10 mouse cellular contexts compared by ENCODE assay signal in genomic region chr11:79519878-79520291, GRCm38 (mm10). TPM values are rescaled to one million over a fixed set of nuclear protein-coding genes. Genes with fewer than 3 reads are reported as not detected.
DNase-seq lines count a peak whose midpoint lies in the region; ATAC-seq and TF ChIP-seq lines count a peak whose summit lies in the region.
"Had no signal": no experiment of that assay in that cellular context is flagged by ENCODE, and none has a peak within 500 bp of the region (broad histone marks: within the 10 kb centered on the region; RNA-seq: fewer than 3 reads in every experiment).

No protein-coding gene starts in this region.

- 74% methylated on average over 1 of the region's 1 CpGs for WGBS in forebrain, embryonic 16.5 days

- H3K27me3 ChIP-seq in forebrain, embryonic 16.5 days (replicated peaks; ENCODE audit: control insufficient read depth, insufficient read depth, low read length) = no peaks in the 10 kb centered on the region
- H3K27me3 ChIP-seq: neural tube, embryonic 12.5 days had no signal

- H3K9ac ChIP-seq in forebrain, embryonic 16.5 days (replicated peaks; ENCODE audit: low read depth, low read length) = no peak overlapping the region
- H3K9ac ChIP-seq: neural tube, embryonic 12.5 days had no signal

- no peak for TF ChIP-seq POLR2A in embryonic fibroblast, embryonic 13.5 days (IDR thresholded peaks at IDR 0.05; ENCODE audit: low read depth, low read length)

- DNase-seq in frontal cortex, adult 2 months (ENCODE audit: extremely low spot score in 1 of 2, low spot score in 1 of 2) = peak; percentile 76 to 80
- no peak for DNase-seq in frontal cortex, postnatal 25 days (ENCODE audit: low spot score in 2 of 2)
- DNase-seq in right cerebral cortex, adult 18-20 months = peak; percentile 48
- DNase-seq in right cerebral cortex, postnatal 25 days = no peak
- peak; percentile 64 to 65 for DNase-seq in natural killer cell, adult 2 months (ENCODE audit: low spot score in 2 of 2)
- DNase-seq in embryo, embryonic 9.5 days (ENCODE audit: extremely low spot score) = no peak

- H3K4me1 ChIP-seq in embryonic fibroblast, embryonic 13.5 days (ENCODE audit: control insufficient read depth, insufficient read depth, low read length) = peaks cover 6% of the 10 kb centered on the region
- no peaks in the 10 kb centered on the region for H3K4me1 ChIP-seq in forebrain, embryonic 16.5 days (replicated peaks; ENCODE audit: control insufficient read depth, insufficient read depth, low read length)
- H3K4me1 ChIP-seq: neural tube, embryonic 12.5 days had no signal

- no peaks in the 10 kb centered on the region for H3K36me3 ChIP-seq in forebrain, embryonic 16.5 days (ENCODE audit: control insufficient read depth, insufficient read depth)
- H3K36me3 ChIP-seq: neural tube, embryonic 12.5 days had no signal

- ATAC-seq in forebrain, embryonic 16.5 days = no peak

- no peak overlapping the region for H3K4me3 ChIP-seq in embryonic fibroblast, embryonic 13.5 days (ENCODE audit: insufficient read depth, low read length)
- no peak overlapping the region for H3K4me3 ChIP-seq in forebrain, embryonic 16.5 days (replicated peaks; ENCODE audit: low read length)
- H3K4me3 ChIP-seq: neural tube, embryonic 12.5 days had no signal

- H3K4me2 ChIP-seq in forebrain, embryonic 16.5 days (ENCODE audit: low read length) = no peak overlapping the region
- H3K4me2 ChIP-seq: neural tube, embryonic 12.5 days had no signal

- H3K9me3 ChIP-seq in forebrain, embryonic 16.5 days (ENCODE audit: control insufficient read depth, low read length) = no peaks in the 10 kb centered on the region
- H3K9me3 ChIP-seq: neural tube, embryonic 12.5 days had no signal

- TF ChIP-seq CTCF in embryonic fibroblast, embryonic 13.5 days (IDR thresholded peaks at IDR 0.05; ENCODE audit: borderline replicate concordance, insufficient read depth, low read length) = no peak

- H3K27ac ChIP-seq in embryonic fibroblast, embryonic 13.5 days (ENCODE audit: insufficient read depth, low read length) = peak overlapping the region; percentile 87
- H3K27ac ChIP-seq in forebrain, embryonic 16.5 days (ENCODE audit: low read length) = no peak overlapping the region
- H3K27ac ChIP-seq: neural tube, embryonic 12.5 days had no signal

RNA-seq across cellular contexts. Expression of gene Evi2b, which starts 3.7 kb away (rescaled TPM):
- polyA plus RNA-seq in frontal cortex, adult 2 months (2012; rRNA removed) = 0.88 and 1.3 TPM in 2 replicates
- 0.43 and 1.4 TPM in 2 replicates for polyA plus RNA-seq in embryonic fibroblast, embryonic 13.5 days (2011; ENCODE audit: insufficient read length, low read depth, missing spikeins)
- polyA plus RNA-seq in forebrain, embryonic 16.5 days (2015; fragmentation: Nextera tagmentation; extraction: Ambion mirVana) = 0.14 and 0.34 TPM in 2 replicates
- polyA plus RNA-seq: neural tube, embryonic 12.5 days had no signal

RNA-seq across cellular contexts. Expression of gene Evi2, which starts 10.5 kb away (rescaled TPM):
- polyA plus RNA-seq in frontal cortex, adult 2 months (2012; rRNA removed) = 0.08 and 0.18 TPM in 2 replicates
- not detected in 2 replicates for polyA plus RNA-seq in embryonic fibroblast, embryonic 13.5 days (2011; ENCODE audit: insufficient read length, low read depth, missing spikeins)
- polyA plus RNA-seq in forebrain, embryonic 16.5 days (2015; fragmentation: Nextera tagmentation; extraction: Ambion mirVana) = 0.37 and 0.73 TPM in 2 replicates
- polyA plus RNA-seq: testis, adult 2 months had no signal

RNA-seq across cellular contexts. Expression of gene Evi2a, which starts 10.5 kb away (rescaled TPM):
- polyA plus RNA-seq in frontal cortex, adult 2 months (2012; rRNA removed) = 27.4 and 29.8 TPM in 2 replicates
- 3.3 and 4.2 TPM in 2 replicates for polyA plus RNA-seq in embryonic fibroblast, embryonic 13.5 days (2011; ENCODE audit: insufficient read length, low read depth, missing spikeins)
- polyA plus RNA-seq in forebrain, embryonic 16.5 days (2015; fragmentation: Nextera tagmentation; extraction: Ambion mirVana) = 2.4 and 3.1 TPM in 2 replicates

RNA-seq across cellular contexts. Expression of gene Omg, which starts 16.0 kb away (rescaled TPM):
- 114 and 125 TPM in 2 replicates for polyA plus RNA-seq in frontal cortex, adult 2 months (2012; rRNA removed)
- not detected in 2 replicates for polyA plus RNA-seq in embryonic fibroblast, embryonic 13.5 days (2011; ENCODE audit: insufficient read length, low read depth, missing spikeins)
- polyA plus RNA-seq in forebrain, embryonic 16.5 days (2015; fragmentation: Nextera tagmentation; extraction: Ambion mirVana) = 4.6 and 5.0 TPM in 2 replicates
- polyA plus RNA-seq: testis, adult 2 months had no signal

Comparison
In these comparisons a context has a peak if more than half of its experiments do, and no peak if none do; other contexts are left out.
1. DNase-seq: peak in frontal cortex, adult 2 months (2 of 2), right cerebral cortex, adult 18-20 months (single experiment) and natural killer cell, adult 2 months (2 of 2); none in frontal cortex, postnatal 25 days (0 of 2), right cerebral cortex, postnatal 25 days (single experiment) and embryo, embryonic 9.5 days (single experiment).